Mouse (Mus musculus) stomach, postnatal 0 days (tissue): ENCODE results near the gene Map3k5. TPM values are rescaled to one million over a fixed set of nuclear protein-coding genes. Genes with fewer than 3 reads are reported as not detected.
"Not testable (repeated sequence)": the region's sequence is repeated elsewhere in the genome, so short reads cannot be mapped to it uniquely, and the experiment has no call there.

ENCODE experiments used
- ATAC-seq: fragments of 200-750 bp; cut with Nextera tagmentation; 2 replicates; pipeline ENCODE4 v1.8.0; 2017; ENCODE audit not compliant: low FRiP score, low TSS enrichment
- DNase-seq: peaks from one replicate; pipeline ENCODE4 v3.0.0-alpha.2; 2016; ENCODE audit warnings: low spot score
- H3K27ac ChIP-seq: fragments of 300-500 bp; sonication (generic); replicated peaks from 2 replicates; pipeline ENCODE4 v1.5.1; 2014; ENCODE audit warnings: mild to moderate bottlenecking, control low read depth
- H3K27me3 ChIP-seq: fragments of 300-500 bp; sonication (generic); 2 replicates; pipeline ENCODE4 v1.6.1; 2014; ENCODE audit warnings: low read length; ENCODE audit not compliant: control insufficient read depth, insufficient read depth
- H3K36me3 ChIP-seq: fragments of 300-500 bp; sonication (generic); 2 replicates; pipeline ENCODE4 v1.6.1; 2014; ENCODE audit warnings: low read length, mixed read lengths; ENCODE audit not compliant: control insufficient read depth, insufficient read depth
- H3K4me1 ChIP-seq: fragments of 300-500 bp; sonication (generic); replicated peaks from 2 replicates; pipeline ENCODE4 v1.6.1; 2014; ENCODE audit warnings: antibody characterized with exemption; ENCODE audit not compliant: control insufficient read depth, insufficient read depth
- H3K4me2 ChIP-seq: fragments of 300-500 bp; sonication (generic); replicated peaks from 2 replicates; pipeline ENCODE4 v1.6.1; 2014; ENCODE audit warnings: low read depth, mild to moderate bottlenecking, control low read depth, moderate library complexity
- H3K4me3 ChIP-seq: fragments of 300-500 bp; sonication (generic); 2 replicates; pipeline ENCODE4 v1.5.1; 2014; ENCODE audit warnings: low read depth, low read length, control low read depth
- H3K9ac ChIP-seq: fragments of 300-500 bp; sonication (generic); 2 replicates; pipeline ENCODE4 v1.6.1; 2014; ENCODE audit warnings: mild to moderate bottlenecking, low read length, control low read depth, mixed read lengths
- H3K9me3 ChIP-seq: fragments of 300-500 bp; sonication (generic); 2 replicates; pipeline ENCODE4 v1.6.1; 2016; ENCODE audit warnings: low read length; ENCODE audit not compliant: control insufficient read depth
- CTCF ChIP-seq: IDR thresholded peaks from 2 replicates; pipeline ENCODE4 v1.5.1; 2016; ENCODE audit warnings: antibody characterized with exemption, low read depth, mild to moderate bottlenecking, moderate library complexity
- EP300 ChIP-seq: optimal IDR thresholded peaks from 2 replicates; pipeline ENCODE3; 2016; ENCODE audit warnings: antibody characterized with exemption
- WGBS: fragments of 180-500 bp; shearing (Covaris S2); extraction: QIAGEN DNeasy Blood & Tissue Kit; methylation state at CpG from one replicate; pipeline ENCODE4 v1.1.7; 2014; 5-methylcytosine and 5-hydroxymethylcytosine counted together
- polyA plus RNA-seq: library from polyadenylated mRNA; unstranded; fragments of >200 nt; fragmentation: Nextera tagmentation; extraction: Ambion mirVana; gene quantifications from 2 replicates; pipeline ENCODE4 v1.2.1, GENCODE M21; 2015

The Map3k5 gene
- polyA plus RNA-seq, 1 experiment from 2014 or later = 2.4 TPM

- 18% methylated on average over 1 of the region's 1 CpGs for WGBS
- no peak overlapping the region for H3K27ac ChIP-seq
- ATAC-seq (no peak), DNase-seq (no peak)
- H3K4me1 ChIP-seq = no peaks in the 10 kb centered on the region
- H3K36me3 ChIP-seq = no peaks in the 10 kb centered on the region
- TF ChIP-seq EP300 (no peak), CTCF (peak; percentile 77)
- H3K9ac ChIP-seq = no peak overlapping the region
- no peaks in the 10 kb centered on the region for H3K9me3 ChIP-seq
- no peak overlapping the region for H3K4me3 ChIP-seq
- no peak overlapping the region for H3K4me2 ChIP-seq
- no peaks in the 10 kb centered on the region for H3K27me3 ChIP-seq
These were observed 22.7 kb upstream of the Map3k5 start for GRCm38 (mm10) chr10:19911583-19911982.

DNA sequence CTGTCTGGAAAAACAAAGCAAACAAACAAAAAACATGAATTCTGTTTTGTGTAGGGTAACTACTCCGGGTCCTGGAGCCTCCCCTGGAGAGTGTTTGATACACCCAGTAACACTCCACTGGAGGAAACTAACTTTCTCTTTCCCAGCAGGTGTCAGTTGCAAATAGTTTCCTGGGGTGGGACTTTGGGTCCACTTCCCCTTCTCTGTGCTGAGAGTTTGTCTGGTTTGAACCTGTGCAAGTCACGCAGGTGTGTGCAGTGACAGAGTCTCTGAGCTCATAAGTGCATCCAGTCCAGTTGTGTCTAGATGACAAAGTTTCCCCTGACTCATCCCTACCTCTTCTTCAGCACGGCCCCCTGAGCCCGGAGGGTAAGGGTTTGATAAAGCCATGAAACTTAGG lies 20.5 kb upstream of the Map3k5 start:
- no peaks in the 10 kb centered on the region for H3K9me3 ChIP-seq
- H3K27me3 ChIP-seq = no peaks in the 10 kb centered on the region
- H3K4me3 ChIP-seq = no peak overlapping the region
- no peak for DNase-seq
- H3K9ac ChIP-seq = no peak overlapping the region
- no peak overlapping the region for H3K27ac ChIP-seq
- 85% methylated on average over 4 of the region's 4 CpGs for WGBS
- no peak overlapping the region for H3K4me2 ChIP-seq
- no peak for ATAC-seq
- H3K36me3 ChIP-seq = no peaks in the 10 kb centered on the region
- TF ChIP-seq CTCF = no peak
- no peak for TF ChIP-seq EP300
- no peaks in the 10 kb centered on the region for H3K4me1 ChIP-seq

- Histone ChIP-seq H3K4me2 (no peak overlapping the region), H3K27ac (no peak overlapping the region), H3K4me1 (no peaks in the 10 kb centered on the region), H3K9me3 (no peaks in the 10 kb centered on the region), H3K9ac (no peak overlapping the region), H3K4me3 (no peak overlapping the region), H3K27me3 (no peaks in the 10 kb centered on the region), H3K36me3 (no peaks in the 10 kb centered on the region)
- peak; percentile 73 for DNase-seq
- peak; percentile 92 for ATAC-seq
- 39% methylated on average over 1 of the region's 1 CpGs for WGBS
- TF ChIP-seq EP300 = no peak
- peak; percentile 82 for TF ChIP-seq CTCF
These were observed 19.0 kb upstream of the Map3k5 start for GRCm38 (mm10) chr10:19915301-19915700.

DNA sequence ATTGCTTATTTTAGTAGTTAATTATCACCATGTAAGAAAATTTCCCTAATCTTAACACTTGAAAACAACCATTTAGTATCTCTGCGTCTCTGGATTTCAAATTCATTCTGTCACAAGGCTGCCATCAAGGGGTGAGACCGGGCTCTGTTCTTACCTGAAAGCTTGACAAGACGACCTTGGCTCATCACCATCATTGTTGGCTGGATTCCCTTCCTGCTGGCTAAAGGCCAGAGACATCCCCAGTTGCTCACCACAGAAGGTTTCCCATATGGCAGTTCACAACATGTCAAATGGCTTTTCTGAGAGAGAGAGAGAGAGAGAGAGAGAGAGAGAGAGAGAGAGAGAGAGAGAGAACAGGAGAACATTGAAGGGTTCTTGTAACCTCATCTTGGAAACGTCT lies 11.9 kb upstream of the Map3k5 start:
- no peak overlapping the region for H3K4me3 ChIP-seq
- ATAC-seq (no peak), DNase-seq (no peak)
- H3K9me3 ChIP-seq = no peaks in the 10 kb centered on the region
- no peak overlapping the region for H3K9ac ChIP-seq
- TF ChIP-seq EP300 (no peak), CTCF (no peak)
- H3K4me2 ChIP-seq = no peak overlapping the region
- H3K4me1 ChIP-seq = no peaks in the 10 kb centered on the region
- H3K27ac ChIP-seq = no peak overlapping the region
- H3K27me3 ChIP-seq = no peaks in the 10 kb centered on the region
- H3K36me3 ChIP-seq = no peaks in the 10 kb centered on the region
- WGBS = 46% methylated on average over 4 of the region's 4 CpGs

GRCm38 (mm10) chr10:19924256-19924655 lies 10.0 kb upstream of the Map3k5 start:
- TF ChIP-seq CTCF (no peak), EP300 (no peak)
- no peak overlapping the region for H3K4me2 ChIP-seq
- H3K27ac ChIP-seq = no peak overlapping the region
- no peak for ATAC-seq
- H3K27me3 ChIP-seq = no peaks in the 10 kb centered on the region
- no peak overlapping the region for H3K4me3 ChIP-seq
- no peak overlapping the region for H3K9ac ChIP-seq
- no peaks in the 10 kb centered on the region for H3K36me3 ChIP-seq
- no peak for DNase-seq
- no peaks in the 10 kb centered on the region for H3K4me1 ChIP-seq
- H3K9me3 ChIP-seq = no peaks in the 10 kb centered on the region
- WGBS = 54% methylated on average over 2 of the region's 2 CpGs

- H3K9me3 ChIP-seq, H3K4me3 ChIP-seq, H3K4me2 ChIP-seq, H3K4me1 ChIP-seq, DNase-seq, H3K9ac ChIP-seq, H3K27ac ChIP-seq, H3K27me3 ChIP-seq, ATAC-seq, H3K36me3 ChIP-seq: not testable (repeated sequence)
- WGBS = 65% methylated on average over 4 of the region's 4 CpGs
These were observed 7.8 kb upstream of the Map3k5 start for GRCm38 (mm10) chr10:19926391-19926897.
